26 mouse cellular contexts compared by ENCODE assay signal in genomic region chr8:4304124-4304547, GRCm38 (mm10). TPM values are rescaled to one million over a fixed set of nuclear protein-coding genes. Genes with fewer than 3 reads are reported as not detected.
DNase-seq lines count a peak whose midpoint lies in the region; ATAC-seq and TF ChIP-seq lines count a peak whose summit lies in the region.
"Had no signal": no experiment of that assay in that cellular context is flagged by ENCODE, and none has a peak within 500 bp of the region (broad histone marks: within the 10 kb centered on the region; RNA-seq: fewer than 3 reads in every experiment).

No protein-coding gene starts in this region.

- WGBS in liver, embryonic 16.5 days (ENCODE audit: insufficient replicate concordance) = 28% methylated on average over 3 of the region's 3 CpGs
- 90% methylated on average over 3 of the region's 3 CpGs for WGBS in hindbrain, embryonic 11.5 days

- peak; percentile 82 to 91 for TF ChIP-seq EP300 in MEL (IDR thresholded peaks at IDR 0.05; ENCODE audit: low read depth in 1 of 2, low read length in 2 of 2)

- peak; percentile 83 for ATAC-seq in liver, embryonic 16.5 days (ENCODE audit: low read depth)
- ATAC-seq in hindbrain, embryonic 11.5 days (ENCODE audit: low FRiP score) = no peak
- ATAC-seq: forebrain, embryonic 16.5 days had no signal

- H3K79me2 ChIP-seq in MEL (ENCODE audit: control insufficient read depth, insufficient read depth, low read length, poor library complexity) = peaks cover 17% of the 10 kb centered on the region

- H3K27me3 ChIP-seq in MEL (ENCODE audit: control insufficient read depth in 1 of 2, insufficient read depth in 2 of 2, low read length in 2 of 2) = no peaks in the 10 kb centered on the region
- no peaks in the 10 kb centered on the region for H3K27me3 ChIP-seq in liver, embryonic 16.5 days (ENCODE audit: control insufficient read depth, insufficient read depth, low read depth, low read length)
- H3K27me3 ChIP-seq in hindbrain, embryonic 11.5 days (ENCODE audit: control insufficient read depth, insufficient read depth, low read length) = no peaks in the 10 kb centered on the region
- H3K27me3 ChIP-seq: CH12.LX; embryonic facial prominence, embryonic 15.5 days; heart, embryonic 12.5 days; limb, embryonic 15.5 days; midbrain, embryonic 12.5 days had no signal

- no peak overlapping the region for H3K4me3 ChIP-seq in layer of hippocampus, adult 2 months
- H3K4me3 ChIP-seq in MEL (ENCODE audit: control insufficient read depth in 1 of 2, insufficient read depth in 1 of 2, low read depth in 2 of 2, low read length in 2 of 2) = no peak overlapping the region
- H3K4me3 ChIP-seq in liver, embryonic 16.5 days (ENCODE audit: low read depth, low read length) = no peak overlapping the region
- no peak overlapping the region for H3K4me3 ChIP-seq in hindbrain, embryonic 11.5 days (ENCODE audit: low read depth, low read length)
- H3K4me3 ChIP-seq: embryonic facial prominence, embryonic 15.5 days; heart, embryonic 12.5 days; left cerebral cortex, adult 2 months; limb, embryonic 15.5 days; midbrain, embryonic 12.5 days had no signal

- TF ChIP-seq RAD21 in MEL (IDR thresholded peaks at IDR 0.05; ENCODE audit: low read depth, low read length) = no peak; the same call in 1 of the 2 replicates

- no peak overlapping the region for H3K4me2 ChIP-seq in liver, embryonic 16.5 days (ENCODE audit: low read depth, low read length)
- no peak overlapping the region for H3K4me2 ChIP-seq in hindbrain, embryonic 11.5 days (replicated peaks; ENCODE audit: low read depth, low read length)
- H3K4me2 ChIP-seq: embryonic facial prominence, embryonic 15.5 days; heart, embryonic 12.5 days; hindbrain, embryonic 14.5 days; limb, embryonic 15.5 days; midbrain, embryonic 12.5 days had no signal

- peaks cover 34 to 40% of the 10 kb centered on the region in 2 experiments for H3K4me1 ChIP-seq in MEL (ENCODE audit: control insufficient read depth in 1 of 2, insufficient read depth in 2 of 2, low read length in 2 of 2)
- peaks cover 6% of the 10 kb centered on the region; the same call in 1 of the 2 replicates for H3K4me1 ChIP-seq in liver, embryonic 16.5 days (ENCODE audit: control insufficient read depth, low read depth, low read length)
- no peaks in the 10 kb centered on the region for H3K4me1 ChIP-seq in hindbrain, embryonic 11.5 days (replicated peaks; ENCODE audit: control insufficient read depth, insufficient read depth, low read length)
- H3K4me1 ChIP-seq: embryonic facial prominence, embryonic 15.5 days; limb, embryonic 15.5 days; midbrain, embryonic 12.5 days had no signal

- no peak; a peak in 1 of 4 replicates for TF ChIP-seq POLR2A in MEL (IDR thresholded peaks at IDR 0.05; ENCODE audit: control insufficient read depth in 1 of 2, insufficient read depth in 1 of 2, low read depth in 1 of 2, low read length in 2 of 2, poor library complexity in 1 of 2)

- H3K9ac ChIP-seq in MEL (ENCODE audit: control insufficient read depth, low read depth, low read length, poor library complexity, severe bottlenecking) = no peak overlapping the region; the same call in 1 of the 2 replicates
- H3K9ac ChIP-seq in liver, embryonic 16.5 days (ENCODE audit: low read depth, low read length) = no peak overlapping the region
- H3K9ac ChIP-seq in hindbrain, embryonic 11.5 days (ENCODE audit: low read depth, low read length) = no peak overlapping the region
- H3K9ac ChIP-seq: embryonic facial prominence, embryonic 15.5 days; heart, embryonic 12.5 days; hindbrain, embryonic 14.5 days; limb, embryonic 15.5 days; midbrain, embryonic 12.5 days had no signal

- no peaks in the 10 kb centered on the region for H3K9me3 ChIP-seq in MEL (replicated peaks; ENCODE audit: insufficient read depth, low read length)
- no peaks in the 10 kb centered on the region for H3K9me3 ChIP-seq in liver, embryonic 16.5 days (replicated peaks; ENCODE audit: control insufficient read depth, low read length)
- H3K9me3 ChIP-seq in hindbrain, embryonic 11.5 days (ENCODE audit: control insufficient read depth, low read length) = no peaks in the 10 kb centered on the region
- H3K9me3 ChIP-seq: embryonic facial prominence, embryonic 15.5 days; heart, embryonic 12.5 days; limb, embryonic 15.5 days; midbrain, embryonic 12.5 days had no signal

- peaks cover 54 to 60% of the 10 kb centered on the region in 2 experiments for H3K36me3 ChIP-seq in MEL (ENCODE audit: control insufficient read depth in 1 of 2, insufficient read depth in 2 of 2, low read length in 2 of 2)
- peaks cover 39% of the 10 kb centered on the region for H3K36me3 ChIP-seq in liver, embryonic 16.5 days (ENCODE audit: control insufficient read depth, insufficient read depth)
- peaks cover 23% of the 10 kb centered on the region; the same call in 1 of the 2 replicates for H3K36me3 ChIP-seq in hindbrain, embryonic 11.5 days (ENCODE audit: control insufficient read depth, insufficient read depth, low read length)

- TF ChIP-seq CTCF in layer of hippocampus, adult 2 months (conservative IDR thresholded peaks at IDR 0.05) = no peak
- no peak for TF ChIP-seq CTCF in MEL (IDR thresholded peaks at IDR 0.05 in 2 of 3, conservative IDR thresholded peaks at IDR 0.05 in 1 of 3; ENCODE audit: control insufficient read depth in 1 of 3, insufficient read depth in 1 of 3, low read depth in 2 of 3, low read length in 3 of 3, poor library complexity in 1 of 3, severe bottlenecking in 1 of 3)

- DNase-seq in layer of hippocampus, adult 2 months (ENCODE audit: low spot score in 2 of 2) = no peak
- no peak for DNase-seq in layer of hippocampus, postnatal 25 days (ENCODE audit: extremely low spot score in 1 of 2, low spot score in 1 of 2)
- DNase-seq in MEL (ENCODE audit: low read depth, low spot score) = peak; percentile 91
- peak; percentile 34 for DNase-seq in liver
- no peak for DNase-seq in kidney, postnatal 10 days
- no peak for DNase-seq in embryo, embryonic 10 days (ENCODE audit: low spot score)
- DNase-seq in hindbrain, embryonic 11.5 days (ENCODE audit: low spot score) = no peak
- DNase-seq: adrenal gland, postnatal 25 days; B cell, adult 2 months; cerebellum, adult 11 months; cerebellum, postnatal 14 days; gastrocnemius, postnatal 14 days; heart, adult 11 months; kidney, adult 8-10 months; kidney, postnatal 14 days; left cerebral cortex, postnatal 4 days; lung, postnatal 4 days had no signal

- H3K27ac ChIP-seq in layer of hippocampus, adult 2 months = peak overlapping the region; percentile 56; the same call in 1 of the 2 replicates
- peak overlapping the region; percentile 89 for H3K27ac ChIP-seq in MEL (ENCODE audit: control insufficient read depth, low read depth, low read length)
- H3K27ac ChIP-seq in liver, embryonic 16.5 days (ENCODE audit: low read length) = no peak overlapping the region
- H3K27ac ChIP-seq in hindbrain, embryonic 11.5 days (ENCODE audit: low read depth, low read length) = no peak overlapping the region
- H3K27ac ChIP-seq: embryonic facial prominence, embryonic 15.5 days; hindbrain, embryonic 14.5 days; left cerebral cortex, adult 2 months; limb, embryonic 15.5 days; midbrain, embryonic 12.5 days had no signal

TF ChIP-seq in MEL, 35 proteins besides CTCF, POLR2A, EP300 and RAD21 (continues in another document):
- peak; percentile 44; the same call in 1 of the 2 replicates for TF ChIP-seq MEF2A (IDR thresholded peaks at IDR 0.05; ENCODE audit: extremely low read depth, insufficient replicate concordance, low read depth, low read length, poor library complexity, severe bottlenecking)

RNA-seq across cellular contexts. Expression of gene Ccl25, which starts 20.9 kb away (rescaled TPM):
- 10 to 100 TPM; 24.6 to 27.5 TPM for total RNA-seq in layer of hippocampus, adult 2 months (2021)
- total RNA-seq in layer of hippocampus, postnatal 25 days (2021) = 10 to 100 TPM; 20.6 to 25.9 TPM
- 25.0 and 32.2 TPM in 2 replicates for total RNA-seq in MEL (2012; rRNA removed)
- 10 to 100 TPM in 1 of 2 experiments, not detected in 1; 33.8 TPM for polyA plus RNA-seq in MEL (2012; ENCODE audit: insufficient read depth in 1 of 2, insufficient read length in 2 of 2, low read depth in 1 of 2, low replicate concordance in 2 of 2, missing spikeins in 1 of 2)
- polyA plus RNA-seq in liver, embryonic 16.5 days (2015; fragmentation: Nextera tagmentation; extraction: Ambion mirVana) = 5.3 and 6.5 TPM in 2 replicates
- 19.4 and 21.9 TPM in 2 replicates for polyA plus RNA-seq in hindbrain, embryonic 11.5 days (2014; fragmentation: Nextera tagmentation; extraction: Ambion mirVana)

RNA-seq across cellular contexts. Expression of gene Elavl1, which starts 21.1 kb away (rescaled TPM):
- total RNA-seq in layer of hippocampus, adult 2 months (2021) = 10 to 100 TPM; 78.6 to 81.1 TPM
- 10 to 100 TPM; 74.1 to 77.7 TPM for total RNA-seq in layer of hippocampus, postnatal 25 days (2021)
- 64.2 and 76.9 TPM in 2 replicates for total RNA-seq in MEL (2012; rRNA removed)
- 10 to 100 TPM in 1 of 2 experiments, not detected in 1; 77.4 TPM for polyA plus RNA-seq in MEL (2012; ENCODE audit: insufficient read depth in 1 of 2, insufficient read length in 2 of 2, low read depth in 1 of 2, low replicate concordance in 2 of 2, missing spikeins in 1 of 2)
- polyA plus RNA-seq in liver, embryonic 16.5 days (2015; fragmentation: Nextera tagmentation; extraction: Ambion mirVana) = 80.1 and 85.0 TPM in 2 replicates
- 313 and 314 TPM in 2 replicates for polyA plus RNA-seq in hindbrain, embryonic 11.5 days (2014; fragmentation: Nextera tagmentation; extraction: Ambion mirVana)

RNA-seq across cellular contexts. Expression of gene Timm44, which starts 28.4 kb away (rescaled TPM):
- total RNA-seq in layer of hippocampus, adult 2 months (2021) = 10 to 100 TPM; 73.9 to 78.8 TPM
- total RNA-seq in layer of hippocampus, postnatal 25 days (2021) = 10 to 100 TPM; 55.6 to 77.1 TPM
- 147 and 174 TPM in 2 replicates for total RNA-seq in MEL (2012; rRNA removed)
- 100 to 1,000 TPM in 1 of 2 experiments, not detected in 1; 199 TPM for polyA plus RNA-seq in MEL (2012; ENCODE audit: insufficient read depth in 1 of 2, insufficient read length in 2 of 2, low read depth in 1 of 2, low replicate concordance in 2 of 2, missing spikeins in 1 of 2)
- 28.3 and 30.0 TPM in 2 replicates for polyA plus RNA-seq in liver, embryonic 16.5 days (2015; fragmentation: Nextera tagmentation; extraction: Ambion mirVana)
- 59.6 and 59.7 TPM in 2 replicates for polyA plus RNA-seq in hindbrain, embryonic 11.5 days (2014; fragmentation: Nextera tagmentation; extraction: Ambion mirVana)

RNA-seq across cellular contexts. Expression of gene Ctxn1, which starts 45.1 kb away (rescaled TPM):
- 100 to 1,000 TPM; 515 to 555 TPM for total RNA-seq in layer of hippocampus, adult 2 months (2021)
- total RNA-seq in layer of hippocampus, postnatal 25 days (2021) = 100 to 1,000 TPM; 560 to 594 TPM
- 0.26 and 0.58 TPM in 2 replicates for total RNA-seq in MEL (2012; rRNA removed)
- polyA plus RNA-seq in MEL (2012; ENCODE audit: insufficient read depth in 1 of 2, insufficient read length in 2 of 2, low read depth in 1 of 2, low replicate concordance in 2 of 2, missing spikeins in 1 of 2) = 1 to 10 TPM in 1 of 2 experiments, not detected in 1; 5.6 TPM
- 1.3 and 1.5 TPM in 2 replicates for polyA plus RNA-seq in liver, embryonic 16.5 days (2015; fragmentation: Nextera tagmentation; extraction: Ambion mirVana)
- polyA plus RNA-seq in hindbrain, embryonic 11.5 days (2014; fragmentation: Nextera tagmentation; extraction: Ambion mirVana) = 123 and 136 TPM in 2 replicates

RNA-seq across cellular contexts. Expression of gene Snapc2, which starts 51.3 kb away (rescaled TPM):
- 10 to 100 TPM; 27.7 to 27.8 TPM for total RNA-seq in layer of hippocampus, adult 2 months (2021)
- total RNA-seq in layer of hippocampus, postnatal 25 days (2021) = 10 to 100 TPM; 29.5 to 30.2 TPM
- total RNA-seq in MEL (2012; rRNA removed) = 23.9 and 24.2 TPM in 2 replicates
- polyA plus RNA-seq in MEL (2012; ENCODE audit: insufficient read depth in 1 of 2, insufficient read length in 2 of 2, low read depth in 1 of 2, low replicate concordance in 2 of 2, missing spikeins in 1 of 2) = 10 to 100 TPM in 1 of 2 experiments, not detected in 1; 46.2 TPM
- polyA plus RNA-seq in liver, embryonic 16.5 days (2015; fragmentation: Nextera tagmentation; extraction: Ambion mirVana) = 14.0 and 14.1 TPM in 2 replicates
- polyA plus RNA-seq in hindbrain, embryonic 11.5 days (2014; fragmentation: Nextera tagmentation; extraction: Ambion mirVana) = 58.8 and 61.1 TPM in 2 replicates

Comparison
In these comparisons a context has a peak if more than half of its experiments do, and no peak if none do; other contexts are left out.
1. DNase-seq: peak in MEL (single experiment) and liver (single experiment); none in layer of hippocampus, adult 2 months (0 of 2), layer of hippocampus, postnatal 25 days (0 of 2), kidney, postnatal 10 days (single experiment), embryo, embryonic 10 days (single experiment) and hindbrain, embryonic 11.5 days (single experiment).
2. H3K27ac ChIP-seq: peak in layer of hippocampus, adult 2 months (single experiment) and MEL (single experiment); none in liver, embryonic 16.5 days (single experiment) and hindbrain, embryonic 11.5 days (single experiment).